Mouse (Mus musculus) midbrain, embryonic 14.5 days (tissue): Measurements from ENCODE around the gene Megf6. TPM values are rescaled to one million over a fixed set of nuclear protein-coding genes. Genes with fewer than 3 reads are reported as not detected.

ENCODE experiments used
- ATAC-seq: fragments of 200-750 bp; cut with Nextera tagmentation; 2 replicates; pipeline ENCODE4 v1.8.0; 2017; ENCODE audit warnings: moderate number of reproducible peaks, moderate library complexity; ENCODE audit not compliant: low FRiP score, low TSS enrichment
- DNase-seq: peaks from one replicate; pipeline ENCODE4 v3.0.0-alpha.2; 2015
- H3K27ac ChIP-seq: fragments of 300-500 bp; sonication (generic); replicated peaks from 2 replicates; pipeline ENCODE4 v1.5.1; 2014; ENCODE audit warnings: mild to moderate bottlenecking, low read depth, low read length, moderate library complexity
- H3K27me3 ChIP-seq: fragments of 300-500 bp; sonication (generic); 2 replicates; pipeline ENCODE4 v1.6.1; 2014; ENCODE audit warnings: low read length, control low read depth, mixed read lengths; ENCODE audit not compliant: control insufficient read depth, insufficient read depth
- H3K36me3 ChIP-seq: fragments of 300-500 bp; sonication (generic); 2 replicates; pipeline ENCODE4 v1.6.1; 2014; ENCODE audit warnings: low read length, control low read depth; ENCODE audit not compliant: control insufficient read depth, insufficient read depth
- H3K4me1 ChIP-seq: fragments of 300-500 bp; sonication (generic); 2 replicates; pipeline ENCODE4 v1.6.1; 2014; ENCODE audit warnings: mild to moderate bottlenecking, antibody characterized with exemption, low read length, control low read depth; ENCODE audit not compliant: control insufficient read depth, insufficient read depth
- H3K4me2 ChIP-seq: fragments of 300-500 bp; sonication (generic); 2 replicates; pipeline ENCODE4 v1.6.1; 2014; ENCODE audit warnings: mild to moderate bottlenecking, low read length, moderate library complexity
- H3K4me3 ChIP-seq: fragments of 300-500 bp; sonication (generic); replicated peaks from 2 replicates; pipeline ENCODE4 v1.5.1; 2014; ENCODE audit warnings: low read depth, low read length
- H3K9ac ChIP-seq: fragments of 300-500 bp; sonication (generic); replicated peaks from 2 replicates; pipeline ENCODE4 v1.6.1; 2014; ENCODE audit warnings: mild to moderate bottlenecking, low read length, moderate library complexity
- H3K9me3 ChIP-seq: fragments of 300-500 bp; sonication (generic); 2 replicates; pipeline ENCODE4 v1.6.1; 2016; ENCODE audit warnings: low read length, control low read depth, mixed read lengths; ENCODE audit not compliant: control insufficient read depth
- WGBS: fragments of 180-500 bp; shearing (Covaris S2); extraction: QIAGEN DNeasy Blood & Tissue Kit; methylation state at CpG from one replicate; pipeline ENCODE4 v1.1.7; 2014; 5-methylcytosine and 5-hydroxymethylcytosine counted together
- polyA plus RNA-seq: library from polyadenylated mRNA; unstranded; fragments of >200 nt; fragmentation: Nextera tagmentation; extraction: Ambion mirVana; gene quantifications from 2 replicates; pipeline ENCODE4 v1.2.1, GENCODE M21; 2014

Gene Megf6
- polyA plus RNA-seq, 1 experiment from 2014 or later: 8.4 TPM

- DNase-seq (no peak), ATAC-seq (no peak)
- Histone ChIP-seq H3K4me2 (no peak overlapping the region), H3K36me3 (peaks cover 92% of the 10 kb centered on the region), H3K4me3 (no peak overlapping the region), H3K9ac (no peak overlapping the region), H3K9me3 (no peaks in the 10 kb centered on the region), H3K27me3 (no peaks in the 10 kb centered on the region), H3K4me1 (peaks cover 3% of the 10 kb centered on the region; the same call in 1 of the 2 replicates), H3K27ac (no peak overlapping the region)
- WGBS: 69% methylated on average over 11 of the region's 11 CpGs
Observed at GRCm38 (mm10) chr4:154154104-154154503, 16.4 kb upstream of the Megf6 start.

- WGBS: 81% methylated on average over 7 of the region's 7 CpGs
- no peak overlapping the region for H3K9ac ChIP-seq
- H3K4me1 ChIP-seq: peaks cover 11% of the 10 kb centered on the region
- H3K9me3 ChIP-seq: no peaks in the 10 kb centered on the region
- H3K27me3 ChIP-seq: no peaks in the 10 kb centered on the region
- no peak overlapping the region for H3K4me2 ChIP-seq
- ATAC-seq (no peak), DNase-seq (no peak)
- H3K36me3 ChIP-seq: peaks cover 76% of the 10 kb centered on the region
- H3K27ac ChIP-seq: no peak overlapping the region
- no peak overlapping the region for H3K4me3 ChIP-seq
Observed at GRCm38 (mm10) chr4:154156050-154156449, 14.5 kb upstream of the Megf6 start.

- DNase-seq (no peak), ATAC-seq (no peak)
- H3K4me3 ChIP-seq: no peak overlapping the region
- no peak overlapping the region for H3K9ac ChIP-seq
- H3K9me3 ChIP-seq: no peaks in the 10 kb centered on the region
- peaks cover 17% of the 10 kb centered on the region for H3K4me1 ChIP-seq
- no peak overlapping the region for H3K27ac ChIP-seq
- no peak overlapping the region for H3K4me2 ChIP-seq
- WGBS: 93% methylated on average over 14 of the region's 14 CpGs
- H3K36me3 ChIP-seq: peaks cover 55% of the 10 kb centered on the region
- no peaks in the 10 kb centered on the region for H3K27me3 ChIP-seq
Observed at GRCm38 (mm10) chr4:154157970-154158662, 12.4 kb upstream of the Megf6 start.

GRCm38 (mm10) chr4:154159002-154159401 lies 11.5 kb upstream of the Megf6 start:
- DNase-seq (peak; percentile 91), ATAC-seq (no peak)
- Histone ChIP-seq H3K4me3 (0 out of 2 replicates have a peak overlapping the region, but pooled peaks have one; percentile 87), H3K4me2 (peak overlapping the region; percentile 77), H3K27ac (no peak overlapping the region), H3K36me3 (peaks cover 49% of the 10 kb centered on the region), H3K9ac (no peak overlapping the region), H3K9me3 (no peaks in the 10 kb centered on the region), H3K4me1 (peaks cover 17% of the 10 kb centered on the region), H3K27me3 (no peaks in the 10 kb centered on the region)
- 18% methylated on average over 6 of the region's 6 CpGs for WGBS

GRCm38 (mm10) chr4:154159961-154160537 lies 10.5 kb upstream of the Megf6 start:
- Histone ChIP-seq H3K9me3 (no peaks in the 10 kb centered on the region), H3K36me3 (peaks cover 39% of the 10 kb centered on the region), H3K27ac (peak overlapping the region; percentile 70), H3K4me2 (peak overlapping the region; percentile 77), H3K27me3 (no peaks in the 10 kb centered on the region), H3K9ac (peak overlapping the region; percentile 81), H3K4me1 (peaks cover 17% of the 10 kb centered on the region), H3K4me3 (peak overlapping the region; percentile 87)
- DNase-seq (peak; percentile 41), ATAC-seq (peak; percentile 68)
- 2% methylated on average over 47 of the region's 47 CpGs for WGBS

- peak within 1 kb of the TSS; percentile 81 for H3K9ac ChIP-seq
- peaks cover 31% of the 10 kb centered on the region for H3K36me3 ChIP-seq
- peak within 1 kb of the TSS; percentile 92 for H3K4me2 ChIP-seq
- H3K4me3 ChIP-seq: peak within 1 kb of the TSS; percentile 87
- no peaks in the 10 kb centered on the region for H3K27me3 ChIP-seq
- peaks cover 17% of the 10 kb centered on the region for H3K4me1 ChIP-seq
- H3K27ac ChIP-seq: peak within 1 kb of the TSS; percentile 70
- no peaks in the 10 kb centered on the region for H3K9me3 ChIP-seq
- WGBS: under 1% methylated on average over 67 of the region's 75 CpGs
- ATAC-seq (peak; percentile 95), DNase-seq (peak; percentile 98)
Observed at GRCm38 (mm10) chr4:154160538-154161390, 9.8 kb upstream of the Megf6 start, which contains the start of gene Tprgl. Tprgl (minus strand) TSS chr4:154160666.

GRCm38 (mm10) chr4:154163296-154163695 lies 7.2 kb upstream of the Megf6 start:
- Histone ChIP-seq H3K4me1 (peaks cover 17% of the 10 kb centered on the region), H3K9me3 (no peaks in the 10 kb centered on the region), H3K9ac (no peak overlapping the region), H3K27me3 (no peaks in the 10 kb centered on the region), H3K36me3 (peaks cover 6% of the 10 kb centered on the region), H3K4me3 (no peak overlapping the region), H3K4me2 (no peak overlapping the region), H3K27ac (no peak overlapping the region)
- WGBS: 17% methylated on average over 7 of the region's 7 CpGs
- ATAC-seq: no peak
- peak; percentile 90 for DNase-seq

GRCm38 (mm10) chr4:154167053-154167452 lies 3.5 kb upstream of the Megf6 start:
- no peak overlapping the region for H3K4me3 ChIP-seq
- H3K9ac ChIP-seq: no peak overlapping the region
- peak; percentile 67 for DNase-seq
- H3K27ac ChIP-seq: no peak overlapping the region
- peaks cover 31% of the 10 kb centered on the region for H3K27me3 ChIP-seq
- no peak for ATAC-seq
- no peaks in the 10 kb centered on the region for H3K36me3 ChIP-seq
- WGBS: 26% methylated on average over 5 of the region's 5 CpGs
- H3K4me2 ChIP-seq: no peak overlapping the region
- H3K4me1 ChIP-seq: peaks cover 13% of the 10 kb centered on the region
- H3K9me3 ChIP-seq: no peaks in the 10 kb centered on the region
